Mouse (Mus musculus) heart, embryonic 13.5 days (tissue): ENCODE data around the gene Usp30. TPM values are rescaled to one million over a fixed set of nuclear protein-coding genes. Genes with fewer than 3 reads are reported as not detected.

Experiments used
- ATAC-seq: fragments of 200-750 bp; cut with Nextera tagmentation; 2 replicates; pipeline ENCODE4 v1.8.0; 2017; ENCODE audit warnings: moderate TSS enrichment; ENCODE audit not compliant: insufficient number of reproducible peaks, low FRiP score, low TSS enrichment; ENCODE audit errors: extremely low read depth
- H3K27ac ChIP-seq: fragments of 300-500 bp; sonication (generic); replicated peaks from 2 replicates; pipeline ENCODE4 v1.5.1; 2015; ENCODE audit warnings: moderate library complexity, mild to moderate bottlenecking, inconsistent platforms
- H3K27me3 ChIP-seq: fragments of 300-500 bp; sonication (generic); replicated peaks from 2 replicates; pipeline ENCODE4 v1.6.1; 2015; ENCODE audit warnings: mild to moderate bottlenecking, inconsistent platforms
- H3K36me3 ChIP-seq: fragments of 300-500 bp; sonication (generic); 2 replicates; pipeline ENCODE4 v1.6.1; 2015; ENCODE audit warnings: mild to moderate bottlenecking, inconsistent platforms
- H3K4me1 ChIP-seq: fragments of 300-500 bp; sonication (generic); 2 replicates; pipeline ENCODE4 v1.6.1; 2015; ENCODE audit warnings: inconsistent platforms
- H3K4me2 ChIP-seq: fragments of 300-500 bp; sonication (generic); 2 replicates; pipeline ENCODE4 v1.6.1; 2015; ENCODE audit warnings: inconsistent platforms, mild to moderate bottlenecking, moderate library complexity
- H3K4me3 ChIP-seq: fragments of 300-500 bp; sonication (generic); 2 replicates; pipeline ENCODE4 v1.5.1; 2015; ENCODE audit warnings: moderate library complexity, mild to moderate bottlenecking, inconsistent platforms
- H3K9ac ChIP-seq: fragments of 300-500 bp; sonication (generic); 2 replicates; pipeline ENCODE4 v1.6.1; 2015; ENCODE audit warnings: inconsistent platforms, mild to moderate bottlenecking, moderate library complexity
- H3K9me3 ChIP-seq: fragments of 300-500 bp; sonication (generic); 2 replicates; pipeline ENCODE4 v1.6.1; 2016; ENCODE audit warnings: inconsistent platforms
- WGBS: fragments of 180-500 bp; shearing (Covaris S2); methylation state at CpG from one replicate; pipeline ENCODE4 v1.1.7; 2015; ENCODE audit warnings: mixed read lengths; 5-methylcytosine and 5-hydroxymethylcytosine counted together
- polyA plus RNA-seq: library from polyadenylated mRNA; unstranded; fragments of >200 nt; fragmentation: Nextera tagmentation; extraction: Ambion mirVana; gene quantifications from 2 replicates; pipeline ENCODE4 v1.2.1, GENCODE M21; 2015

Usp30 gene
- polyA plus RNA-seq, 1 experiment from 2014 or later = 7.4 TPM

DNA sequence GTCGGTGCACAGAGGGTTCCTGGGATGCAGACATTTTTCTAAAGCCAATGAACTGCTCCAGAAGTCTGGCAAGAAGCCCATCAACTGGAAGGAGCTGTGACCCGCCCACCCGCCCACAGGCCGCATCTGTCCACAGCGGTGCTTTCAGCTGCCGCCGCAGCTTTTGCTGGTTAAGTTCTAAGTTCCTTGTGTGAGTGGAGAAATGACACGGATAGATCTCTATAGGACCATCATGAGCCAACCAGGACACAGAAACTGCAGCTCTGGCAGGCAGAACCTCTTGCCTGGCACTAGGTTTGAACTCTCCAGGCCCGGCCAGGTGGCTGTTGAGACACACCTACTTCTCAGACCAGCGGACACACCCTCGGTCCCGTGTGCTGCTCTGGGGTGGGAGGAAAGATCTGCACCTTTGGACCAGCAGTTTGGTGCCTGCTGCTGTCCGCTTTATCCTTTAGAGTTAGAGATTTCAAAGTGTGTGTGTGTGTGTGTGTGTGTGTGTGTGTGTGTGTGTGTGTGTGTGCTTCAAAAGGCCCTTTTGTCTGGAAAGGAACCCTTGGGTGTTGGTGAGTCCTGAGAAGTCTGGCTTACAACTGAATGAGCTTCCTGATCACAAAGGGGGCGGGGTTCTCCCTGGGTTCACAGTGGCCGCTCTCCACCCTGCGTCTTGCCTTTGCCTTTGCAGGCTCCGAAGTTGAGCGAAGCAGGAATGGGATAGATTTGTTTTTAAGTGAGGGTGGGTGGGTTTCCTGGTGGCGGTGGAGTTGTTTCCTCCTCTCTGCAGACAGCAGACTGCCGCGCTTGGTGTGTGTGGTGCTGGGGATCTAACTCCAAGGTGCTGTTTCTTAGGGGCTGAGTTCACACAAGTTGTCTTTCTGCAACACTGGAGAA is 73.3 kb downstream of the Usp30 start:
- H3K36me3 ChIP-seq = peaks cover 38% of the 10 kb centered on the region
- H3K4me3 ChIP-seq = no peak overlapping the region
- ATAC-seq = no peak
- peak overlapping the region; percentile 91 for H3K27ac ChIP-seq
- no peaks in the 10 kb centered on the region for H3K27me3 ChIP-seq
- H3K9ac ChIP-seq = peak overlapping the region; percentile 65
- H3K9me3 ChIP-seq = no peaks in the 10 kb centered on the region
- peaks cover 57% of the 10 kb centered on the region for H3K4me1 ChIP-seq
- H3K4me2 ChIP-seq = peak overlapping the region; percentile 34; the same call in 1 of the 2 replicates
- 61% methylated on average over 21 of the region's 21 CpGs for WGBS

- Histone ChIP-seq H3K4me3 (no peak overlapping the region), H3K36me3 (peaks cover 38% of the 10 kb centered on the region), H3K9me3 (no peaks in the 10 kb centered on the region), H3K4me1 (peaks cover 54% of the 10 kb centered on the region), H3K4me2 (peak overlapping the region; percentile 34; the same call in 1 of the 2 replicates), H3K27ac (peak overlapping the region; percentile 91), H3K9ac (peak overlapping the region; percentile 65; the same call in 1 of the 2 replicates), H3K27me3 (no peaks in the 10 kb centered on the region)
- peak; percentile 38; the same call in 1 of the 2 replicates for ATAC-seq
- WGBS = 30% methylated on average over 9 of the region's 9 CpGs
Measured at GRCm38 (mm10) chr5:114139175-114139574, 73.9 kb downstream of the Usp30 start.

DNA sequence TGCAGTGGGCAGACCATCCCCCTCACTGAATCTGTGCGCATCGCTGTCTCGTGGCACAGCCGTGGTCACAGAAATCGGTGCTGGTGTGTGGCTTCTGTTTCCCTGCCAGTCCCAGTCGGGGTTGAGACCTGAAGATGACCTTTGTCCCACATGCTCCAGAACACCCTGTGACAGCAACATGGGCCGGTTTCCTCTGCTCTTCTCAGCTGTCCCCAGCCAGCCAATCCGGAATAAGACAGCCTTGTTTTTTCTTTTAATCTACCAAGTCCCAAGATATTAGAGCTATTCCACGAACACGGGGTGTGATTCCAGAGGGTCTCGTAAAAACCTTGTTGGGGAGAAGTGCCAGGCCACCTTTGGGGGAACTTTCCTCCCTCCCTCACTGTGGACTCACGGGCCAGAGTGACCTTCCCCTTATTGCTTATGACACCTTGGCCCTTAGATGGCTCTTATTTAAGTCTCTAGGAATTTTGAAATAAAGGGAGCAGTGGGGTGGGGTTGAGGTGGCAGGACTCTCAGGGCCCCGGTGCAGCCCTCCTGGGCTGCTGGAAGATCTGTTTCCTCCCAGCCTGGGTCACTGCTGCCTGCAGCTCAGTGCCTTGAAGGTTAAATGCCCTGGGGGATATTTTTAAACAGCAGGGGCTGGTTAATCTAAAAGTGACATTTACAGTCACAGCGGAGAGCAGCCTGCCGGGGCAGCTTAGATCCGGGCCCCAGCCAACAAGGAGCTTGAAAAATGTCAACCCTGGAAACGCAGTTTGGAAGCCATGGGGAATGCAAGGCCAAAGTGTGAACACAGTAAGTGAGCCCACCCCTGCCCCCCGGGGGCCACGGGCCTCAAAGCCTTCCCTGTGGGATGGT is 81.0 kb downstream of the Usp30 start, which contains the start of gene Acacb:
Gene Acacb, plus strand, starts transcription at position 508 of the 861 bp plus-strand sequence.
- Histone ChIP-seq H3K4me3 (peak within 1 kb of the TSS; percentile 50), H3K4me2 (peak within 1 kb of the TSS; percentile 64), H3K27ac (peak within 1 kb of the TSS; percentile 98), H3K27me3 (no peaks in the 10 kb centered on the region), H3K4me1 (peaks cover 41% of the 10 kb centered on the region), H3K36me3 (no peaks in the 10 kb centered on the region), H3K9me3 (no peaks in the 10 kb centered on the region), H3K9ac (peak within 1 kb of the TSS; percentile 84)
- WGBS = 19% methylated on average over 19 of the region's 19 CpGs
- ATAC-seq = no peak

DNA sequence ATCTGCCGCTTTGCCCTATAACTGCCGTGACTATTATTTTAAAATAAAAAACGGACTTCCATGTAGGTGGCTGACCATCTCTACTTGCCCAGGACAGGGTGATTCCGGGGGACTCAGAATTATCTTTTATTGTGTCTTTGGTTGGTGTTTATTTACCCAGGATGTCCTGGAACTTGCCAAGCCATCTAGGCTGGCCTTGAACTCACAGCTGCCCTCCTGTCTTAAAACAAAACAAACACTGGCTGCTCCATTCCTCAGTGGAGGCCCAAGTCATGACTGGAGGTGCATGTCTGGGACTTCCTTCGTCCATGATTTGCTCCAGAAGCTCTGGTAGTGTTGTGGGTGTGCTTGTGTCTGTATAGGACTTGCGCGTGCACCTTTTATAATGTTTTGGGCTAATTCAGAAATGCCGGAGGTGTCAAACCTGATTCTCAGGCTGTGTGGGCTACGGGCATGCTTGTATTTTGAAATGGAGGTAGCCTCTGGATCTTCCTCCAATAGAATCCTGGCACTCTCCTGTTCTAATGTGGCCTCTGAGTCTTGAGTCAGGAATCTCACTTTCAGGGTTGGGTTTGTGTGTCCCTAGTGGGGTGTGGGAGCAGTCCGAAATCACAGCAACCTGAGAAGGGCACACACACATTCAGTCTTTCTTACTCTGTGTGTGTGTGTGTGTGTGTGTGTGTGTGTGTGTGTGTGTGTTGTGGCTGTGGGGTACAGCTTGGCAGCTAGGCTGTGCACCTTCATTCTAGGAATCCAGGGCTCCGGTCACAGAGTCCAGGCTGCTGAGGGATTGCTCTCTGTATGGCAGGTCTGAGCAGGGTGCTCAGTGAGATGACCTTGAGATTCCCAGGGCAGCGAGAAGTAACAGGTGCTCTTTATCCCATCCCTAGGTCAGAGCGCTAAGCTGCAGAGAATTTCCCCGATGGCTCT is 82.0 kb downstream of the Usp30 start:
- H3K4me1 ChIP-seq = peaks cover 49% of the 10 kb centered on the region
- H3K36me3 ChIP-seq = no peaks in the 10 kb centered on the region
- peak overlapping the region; percentile 84 for H3K9ac ChIP-seq
- H3K4me2 ChIP-seq = peak overlapping the region; percentile 64
- H3K9me3 ChIP-seq = no peaks in the 10 kb centered on the region
- no peak for ATAC-seq
- peak overlapping the region; percentile 50 for H3K4me3 ChIP-seq
- H3K27ac ChIP-seq = peak overlapping the region; percentile 98
- H3K27me3 ChIP-seq = no peaks in the 10 kb centered on the region
- 49% methylated on average over 14 of the region's 14 CpGs for WGBS

- Histone ChIP-seq H3K36me3 (no peaks in the 10 kb centered on the region), H3K27ac (peak overlapping the region; percentile 48; the same call in 1 of the 2 replicates), H3K4me3 (no peak overlapping the region), H3K4me2 (no peak overlapping the region), H3K9ac (peak overlapping the region; percentile 57; the same call in 1 of the 2 replicates), H3K9me3 (no peaks in the 10 kb centered on the region), H3K4me1 (peaks cover 43% of the 10 kb centered on the region), H3K27me3 (no peaks in the 10 kb centered on the region)
- ATAC-seq = no peak
- WGBS = 78% methylated on average over 12 of the region's 12 CpGs
Measured at GRCm38 (mm10) chr5:114152359-114153092, 87.3 kb downstream of the Usp30 start.

DNA sequence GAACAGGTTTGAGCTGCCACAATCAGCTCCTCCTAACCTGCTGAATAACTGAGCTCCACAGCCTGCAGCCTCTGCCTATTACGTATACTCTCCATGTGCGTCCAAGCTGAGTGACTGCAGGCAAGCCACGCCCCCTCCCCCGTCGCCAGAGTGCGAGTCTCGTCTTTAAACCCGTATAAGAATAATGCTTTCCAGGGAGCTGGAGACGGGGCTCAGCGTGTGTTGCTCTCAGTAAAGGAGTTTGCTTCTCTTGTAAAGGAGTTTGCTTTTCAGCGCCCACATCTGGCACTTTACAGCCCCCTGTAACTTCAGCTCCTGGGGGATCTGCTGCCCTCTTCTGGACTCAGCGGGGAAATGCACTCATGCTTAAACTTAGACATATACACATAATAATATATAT is 88.2 kb downstream of the Usp30 start:
- peak overlapping the region; percentile 42; the same call in 1 of the 2 replicates for H3K4me2 ChIP-seq

GRCm38 (mm10) chr5:114154765-114155164 is 89.5 kb downstream of the Usp30 start:
- Histone ChIP-seq H3K4me2 (no peak overlapping the region), H3K36me3 (0 out of 2 replicates have a peak, but pooled peaks cover 4% of the 10 kb centered on the region), H3K4me3 (no peak overlapping the region), H3K27me3 (no peaks in the 10 kb centered on the region), H3K4me1 (peaks cover 35% of the 10 kb centered on the region), H3K27ac (peak overlapping the region; percentile 36; the same call in 1 of the 2 replicates), H3K9me3 (no peaks in the 10 kb centered on the region), H3K9ac (0 out of 2 replicates have a peak overlapping the region, but pooled peaks have one; percentile 10)
- ATAC-seq = no peak
- WGBS = 79% methylated on average over 5 of the region's 5 CpGs

More for the DNA sequence above, 88.2 kb downstream of the Usp30 start:
- H3K4me1 ChIP-seq = peaks cover 43% of the 10 kb centered on the region
- H3K9me3 ChIP-seq = no peaks in the 10 kb centered on the region
- no peak overlapping the region for H3K9ac ChIP-seq
- H3K27me3 ChIP-seq = no peaks in the 10 kb centered on the region
- 9% methylated on average over 12 of the region's 12 CpGs for WGBS
- no peak for ATAC-seq
- peak overlapping the region; percentile 38 for H3K4me3 ChIP-seq
- H3K27ac ChIP-seq = no peak overlapping the region
- no peaks in the 10 kb centered on the region for H3K36me3 ChIP-seq

- 48% methylated on average over 9 of the region's 9 CpGs for WGBS
- H3K4me2 ChIP-seq = no peak overlapping the region
- no peak for ATAC-seq
- H3K27ac ChIP-seq = peak overlapping the region; percentile 36; the same call in 1 of the 2 replicates
- 0 out of 2 replicates have a peak, but pooled peaks cover 4% of the 10 kb centered on the region for H3K36me3 ChIP-seq
- H3K4me3 ChIP-seq = no peak overlapping the region
- H3K9me3 ChIP-seq = no peaks in the 10 kb centered on the region
- 0 out of 2 replicates have a peak overlapping the region, but pooled peaks have one; percentile 28 for H3K9ac ChIP-seq
- H3K4me1 ChIP-seq = peaks cover 34% of the 10 kb centered on the region
- H3K27me3 ChIP-seq = no peaks in the 10 kb centered on the region
Measured at GRCm38 (mm10) chr5:114155168-114155933, 90.1 kb downstream of the Usp30 start.

- 50% methylated on average over 7 of the region's 7 CpGs for WGBS
- Histone ChIP-seq H3K9me3 (no peaks in the 10 kb centered on the region), H3K36me3 (0 out of 2 replicates have a peak, but pooled peaks cover 4% of the 10 kb centered on the region), H3K27ac (no peak overlapping the region), H3K4me3 (no peak overlapping the region), H3K9ac (no peak overlapping the region), H3K4me1 (peaks cover 30% of the 10 kb centered on the region), H3K4me2 (no peak overlapping the region), H3K27me3 (no peaks in the 10 kb centered on the region)
- no peak for ATAC-seq
Measured at GRCm38 (mm10) chr5:114157236-114157635, 92.0 kb downstream of the Usp30 start.
